Mouse (Mus musculus) brain, embryonic 14.5 days (tissue): ENCODE measurements at regions not wholly inside any gene's neighbourhood (a gene's known extent, or its start where the extent isn't known, plus 50 kb on each side); places are given as distances from the start of the nearest gene placed in this dataset.

Source experiments
- CTCF ChIP-seq: fragments of 200-500 bp; IDR thresholded peaks from 2 replicates; pipeline ENCODE4 v1.5.1; 2012; ENCODE audit warnings: inconsistent platforms, mild to moderate bottlenecking, moderate library complexity, borderline replicate concordance; ENCODE audit not compliant: insufficient read depth, insufficient read length; ENCODE audit errors: extremely low read depth
- POLR2A ChIP-seq: fragments of 200-500 bp; IDR thresholded peaks from 2 replicates; pipeline ENCODE4 v1.6.1; 2012; ENCODE audit warnings: mild to moderate bottlenecking, inconsistent platforms, borderline replicate concordance; ENCODE audit not compliant: poor library complexity, insufficient read depth, insufficient read length, severe bottlenecking; ENCODE audit errors: extremely low read depth

GRCm38 (mm10) chr14:96760591-96760990, 241.7 kb upstream of the Klhl1 start:
- TF ChIP-seq CTCF, result no peak
- no peak for TF ChIP-seq POLR2A
